Mouse (Mus musculus) E14TG2a.4 (cell line): Measurements from ENCODE around the gene Aldh8a1.

Experiments
- H3K27me3 ChIP-seq: 2 replicates; pipeline ENCODE4 v1.6.1; 2014; ENCODE audit warnings: low read length, control low read depth; ENCODE audit not compliant: insufficient read depth
- H3K36me3 ChIP-seq: 2 replicates; pipeline ENCODE4 v1.6.1; 2014; ENCODE audit warnings: low read length, control low read depth; ENCODE audit not compliant: insufficient read depth
- H3K4me1 ChIP-seq: replicated peaks from 2 replicates; pipeline ENCODE4 v1.6.1; 2014; ENCODE audit warnings: low read depth, low read length, control low read depth
- H3K4me3 ChIP-seq: replicated peaks from 2 replicates; pipeline ENCODE4 v1.5.1; 2014; ENCODE audit warnings: mild to moderate bottlenecking, low read length
- H3K9me3 ChIP-seq: 2 replicates; pipeline ENCODE4 v1.6.1; 2014; ENCODE audit warnings: low read length, control low read depth
- CTCF ChIP-seq: conservative IDR thresholded peaks from 2 replicates; pipeline ENCODE4 v1.5.1; 2014; ENCODE audit warnings: low read length
- NANOG ChIP-seq: IDR thresholded peaks from 2 replicates; pipeline ENCODE4 v1.6.1; 2014; ENCODE audit warnings: borderline replicate concordance, low read length, mixed read lengths
- POU5F1 ChIP-seq: IDR thresholded peaks from 2 replicates; pipeline ENCODE4 v1.6.1; 2014; ENCODE audit warnings: low read length, borderline replicate concordance

Aldh8a1 gene

GRCm38 (mm10) chr10:21400031-21400430 is 22.9 kb downstream of the Aldh8a1 start:
- Histone ChIP-seq H3K4me3 (no peak overlapping the region), H3K9me3 (no peaks in the 10 kb centered on the region), H3K36me3 (no peaks in the 10 kb centered on the region), H3K4me1 (no peaks in the 10 kb centered on the region), H3K27me3 (peaks cover 4% of the 10 kb centered on the region; the same call in 1 of the 2 replicates)
- no peak for TF ChIP-seq POU5F1
- no peak for TF ChIP-seq CTCF
- no peak for TF ChIP-seq NANOG

- H3K9me3 ChIP-seq: no peaks in the 10 kb centered on the region
- TF ChIP-seq NANOG (no peak), POU5F1 (no peak), CTCF (no peak)
- H3K4me3 ChIP-seq: no peak overlapping the region
- H3K36me3 ChIP-seq: no peaks in the 10 kb centered on the region
- H3K4me1 ChIP-seq: no peaks in the 10 kb centered on the region
- peaks cover 4% of the 10 kb centered on the region; the same call in 1 of the 2 replicates for H3K27me3 ChIP-seq
Measured at GRCm38 (mm10) chr10:21400453-21400852, 23.4 kb downstream of the Aldh8a1 start.

- Histone ChIP-seq H3K4me1 (no peaks in the 10 kb centered on the region), H3K9me3 (no peaks in the 10 kb centered on the region), H3K4me3 (no peak overlapping the region), H3K36me3 (no peaks in the 10 kb centered on the region), H3K27me3 (peaks cover 4% of the 10 kb centered on the region; the same call in 1 of the 2 replicates)
- TF ChIP-seq CTCF: no peak
- no peak for TF ChIP-seq NANOG
- no peak for TF ChIP-seq POU5F1
Measured at GRCm38 (mm10) chr10:21401259-21401658, 24.2 kb downstream of the Aldh8a1 start.

- Histone ChIP-seq H3K36me3 (no peaks in the 10 kb centered on the region), H3K4me3 (no peak overlapping the region), H3K27me3 (peaks cover 3% of the 10 kb centered on the region; the same call in 1 of the 2 replicates), H3K4me1 (no peaks in the 10 kb centered on the region), H3K9me3 (no peaks in the 10 kb centered on the region)
- TF ChIP-seq NANOG: no peak
- no peak for TF ChIP-seq CTCF
- no peak for TF ChIP-seq POU5F1
Measured at GRCm38 (mm10) chr10:21404822-21405221, 27.7 kb downstream of the Aldh8a1 start.

- Histone ChIP-seq H3K36me3 (no peaks in the 10 kb centered on the region), H3K4me1 (no peaks in the 10 kb centered on the region), H3K4me3 (no peak overlapping the region), H3K27me3 (peaks cover 5% of the 10 kb centered on the region; the same call in 1 of the 2 replicates), H3K9me3 (no peaks in the 10 kb centered on the region)
- TF ChIP-seq POU5F1 (no peak), CTCF (no peak), NANOG (no peak)
Measured at GRCm38 (mm10) chr10:21405707-21406534, 28.8 kb downstream of the Aldh8a1 start.

- H3K4me3 ChIP-seq: no peak overlapping the region
- peaks cover 5% of the 10 kb centered on the region; the same call in 1 of the 2 replicates for H3K27me3 ChIP-seq
- H3K9me3 ChIP-seq: no peaks in the 10 kb centered on the region
- TF ChIP-seq CTCF (no peak), POU5F1 (no peak), NANOG (no peak)
- peaks cover 4% of the 10 kb centered on the region for H3K4me1 ChIP-seq
- H3K36me3 ChIP-seq: no peaks in the 10 kb centered on the region
Measured at GRCm38 (mm10) chr10:21410711-21411110, 33.6 kb downstream of the Aldh8a1 start.

GRCm38 (mm10) chr10:21411621-21412205 is 34.6 kb downstream of the Aldh8a1 start:
- no peak overlapping the region for H3K4me3 ChIP-seq

GRCm38 (mm10) chr10:21415031-21415430 is 37.9 kb downstream of the Aldh8a1 start:
- no peak for TF ChIP-seq CTCF
- peaks cover 16% of the 10 kb centered on the region for H3K4me1 ChIP-seq
- H3K36me3 ChIP-seq: no peaks in the 10 kb centered on the region
- no peaks in the 10 kb centered on the region for H3K9me3 ChIP-seq
- peaks cover 2% of the 10 kb centered on the region; the same call in 1 of the 2 replicates for H3K27me3 ChIP-seq
- H3K4me3 ChIP-seq: no peak overlapping the region

More at GRCm38 (mm10) chr10:21411621-21412205, 34.6 kb downstream of the Aldh8a1 start:
- peaks cover 4% of the 10 kb centered on the region for H3K4me1 ChIP-seq
- peaks cover 5% of the 10 kb centered on the region; the same call in 1 of the 2 replicates for H3K27me3 ChIP-seq
- TF ChIP-seq POU5F1 (no peak), CTCF (no peak), NANOG (no peak)
- no peaks in the 10 kb centered on the region for H3K36me3 ChIP-seq
- no peaks in the 10 kb centered on the region for H3K9me3 ChIP-seq

- H3K9me3 ChIP-seq: no peaks in the 10 kb centered on the region
- H3K4me3 ChIP-seq: no peak overlapping the region
- no peaks in the 10 kb centered on the region for H3K27me3 ChIP-seq
- TF ChIP-seq POU5F1 (no peak), CTCF (no peak), NANOG (no peak)
- H3K36me3 ChIP-seq: no peaks in the 10 kb centered on the region
- peaks cover 22% of the 10 kb centered on the region for H3K4me1 ChIP-seq
Measured at GRCm38 (mm10) chr10:21416184-21416583, 39.1 kb downstream of the Aldh8a1 start.
